Mouse (Mus musculus) heart, embryonic 16.5 days (tissue): ENCODE data around the gene Unc13a. TPM values are rescaled to one million over a fixed set of nuclear protein-coding genes. Genes with fewer than 3 reads are reported as not detected.

Experiments
- ATAC-seq: fragments of 200-750 bp; cut with Nextera tagmentation; replicated peaks from 2 replicates; pipeline ENCODE4 v1.8.0; 2017; ENCODE audit warnings: moderate number of reproducible peaks; ENCODE audit not compliant: insufficient read depth, low FRiP score; ENCODE audit errors: extremely low read depth
- H3K27ac ChIP-seq: fragments of 300-500 bp; sonication (generic); 2 replicates; pipeline ENCODE4 v1.5.1; 2014; ENCODE audit warnings: mild to moderate bottlenecking, low read length, control low read depth, moderate library complexity
- H3K27me3 ChIP-seq: fragments of 300-500 bp; sonication (generic); 2 replicates; pipeline ENCODE4 v1.6.1; 2014; ENCODE audit warnings: low read length, mixed read lengths; ENCODE audit not compliant: control insufficient read depth, insufficient read depth
- H3K36me3 ChIP-seq: fragments of 300-500 bp; sonication (generic); 2 replicates; pipeline ENCODE4 v1.6.1; 2014; ENCODE audit not compliant: control insufficient read depth, insufficient read depth
- H3K4me1 ChIP-seq: fragments of 300-500 bp; sonication (generic); 2 replicates; pipeline ENCODE4 v1.6.1; 2014; ENCODE audit warnings: low read length, mixed read lengths; ENCODE audit not compliant: control insufficient read depth, insufficient read depth
- H3K4me2 ChIP-seq: fragments of 300-500 bp; sonication (generic); 2 replicates; pipeline ENCODE4 v1.6.1; 2014; ENCODE audit warnings: low read depth, mild to moderate bottlenecking, control low read depth, low read length
- H3K4me3 ChIP-seq: fragments of 300-500 bp; sonication (generic); 2 replicates; pipeline ENCODE4 v1.5.1; 2014; ENCODE audit warnings: mild to moderate bottlenecking, control low read depth, low read length
- H3K9ac ChIP-seq: fragments of 300-500 bp; sonication (generic); 2 replicates; pipeline ENCODE4 v1.6.1; 2014; ENCODE audit warnings: low read length, control low read depth
- H3K9me3 ChIP-seq: fragments of 300-500 bp; sonication (generic); replicated peaks from 2 replicates; pipeline ENCODE4 v1.6.1; 2016; ENCODE audit warnings: low read length; ENCODE audit not compliant: control insufficient read depth
- WGBS: fragments of 180-500 bp; shearing (Covaris S2); extraction: QIAGEN DNeasy Blood & Tissue Kit; methylation state at CpG from one replicate; pipeline ENCODE4 v1.1.7; 2014; 5-methylcytosine and 5-hydroxymethylcytosine counted together
- polyA plus RNA-seq: library from polyadenylated mRNA; unstranded; fragments of >200 nt; fragmentation: Nextera tagmentation; extraction: Ambion mirVana; gene quantifications from 2 replicates; pipeline ENCODE4 v1.2.1, GENCODE M21; 2015

The Unc13a gene
- polyA plus RNA-seq, 1 experiment from 2014 or later = 0.47 TPM

DNA sequence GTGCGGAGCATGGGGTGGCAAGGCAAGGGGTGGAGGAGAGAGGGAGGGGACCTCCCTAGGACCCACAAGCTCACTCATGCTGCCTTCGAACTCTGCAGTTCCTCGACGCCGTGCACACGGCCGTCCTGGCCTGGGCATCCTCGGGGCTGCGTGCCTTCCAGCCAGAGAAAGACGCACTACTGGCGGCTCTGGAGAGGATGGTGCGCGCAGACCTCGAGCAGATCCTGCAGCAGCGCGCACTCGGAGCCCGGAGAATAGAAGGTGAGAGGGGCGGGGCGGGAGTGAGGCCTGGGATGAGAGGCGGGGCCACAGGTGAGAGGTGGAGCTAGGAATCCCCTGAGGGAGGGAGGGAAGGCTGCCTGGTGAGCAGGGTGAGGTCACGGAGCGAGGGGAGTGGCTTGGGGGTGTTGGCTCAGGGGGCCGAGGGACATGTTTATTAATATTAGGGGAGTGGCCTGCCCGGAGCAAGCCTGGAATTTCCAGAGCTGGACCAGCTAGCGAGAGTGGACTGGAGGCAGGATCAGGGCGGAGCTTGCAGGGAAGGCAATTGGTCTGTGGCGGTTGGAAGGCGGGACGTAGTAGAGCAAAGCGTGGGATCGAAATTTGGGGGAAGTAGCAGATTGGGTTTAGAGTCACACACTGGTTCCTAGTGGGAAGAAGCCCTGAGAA lies 68.8 kb downstream of the Unc13a start:
- peak overlapping the region; percentile 1; the same call in 1 of the 2 replicates for H3K9ac ChIP-seq
- H3K4me3 ChIP-seq = peak overlapping the region; percentile 46
- H3K27ac ChIP-seq = no peak overlapping the region
- peaks cover 25% of the 10 kb centered on the region for H3K27me3 ChIP-seq
- H3K36me3 ChIP-seq = no peaks in the 10 kb centered on the region
- H3K9me3 ChIP-seq = no peaks in the 10 kb centered on the region
- H3K4me1 ChIP-seq = peaks cover 16% of the 10 kb centered on the region
- H3K4me2 ChIP-seq = peak overlapping the region; percentile 61
- ATAC-seq = peak; percentile 62
- 1% methylated on average over 32 of the region's 32 CpGs for WGBS

DNA sequence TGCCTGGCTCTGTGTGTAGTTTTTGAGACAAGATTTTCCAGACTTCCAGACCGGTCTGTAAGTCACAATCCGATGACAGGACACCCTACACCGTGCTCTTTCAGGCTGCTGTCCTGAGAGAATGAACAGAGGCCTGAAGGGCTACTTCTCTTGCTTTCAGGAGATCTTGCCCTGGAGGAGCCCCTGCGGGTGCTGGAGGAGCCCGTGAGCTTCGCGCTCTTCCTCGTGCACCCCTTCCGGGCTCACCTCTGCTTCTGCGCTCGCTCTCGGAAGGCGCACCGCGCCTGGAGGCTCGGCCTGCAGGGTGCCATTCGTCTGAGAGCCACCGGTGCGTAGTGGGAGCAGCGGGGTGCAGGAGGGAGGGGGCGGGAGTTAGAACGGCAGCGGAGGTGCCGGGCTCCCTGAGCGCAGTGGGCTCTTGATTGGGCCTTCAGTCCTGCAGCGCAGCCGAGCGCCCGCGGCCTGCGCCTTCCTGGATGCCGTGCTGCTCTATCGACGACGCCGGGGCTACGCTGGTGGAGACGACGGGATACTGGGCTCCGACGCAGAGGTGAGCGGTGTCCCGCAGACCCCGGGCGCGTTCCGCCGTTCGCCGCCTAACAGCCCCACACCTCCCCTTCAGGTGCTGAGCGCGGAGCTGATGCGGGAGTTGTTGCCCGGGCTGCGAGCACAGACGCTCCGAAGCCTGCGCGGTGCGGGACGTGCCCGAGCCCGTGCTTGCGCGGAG lies 69.5 kb downstream of the Unc13a start:
- Histone ChIP-seq H3K4me1 (peaks cover 16% of the 10 kb centered on the region), H3K9me3 (no peaks in the 10 kb centered on the region), H3K27ac (no peak overlapping the region), H3K36me3 (no peaks in the 10 kb centered on the region), H3K4me2 (peak overlapping the region; percentile 61), H3K4me3 (peak overlapping the region; percentile 46), H3K27me3 (peaks cover 25% of the 10 kb centered on the region), H3K9ac (peak overlapping the region; percentile 47)
- 4% methylated on average over 65 of the region's 65 CpGs for WGBS
- no peak; the same call in 1 of the 2 replicates for ATAC-seq

DNA sequence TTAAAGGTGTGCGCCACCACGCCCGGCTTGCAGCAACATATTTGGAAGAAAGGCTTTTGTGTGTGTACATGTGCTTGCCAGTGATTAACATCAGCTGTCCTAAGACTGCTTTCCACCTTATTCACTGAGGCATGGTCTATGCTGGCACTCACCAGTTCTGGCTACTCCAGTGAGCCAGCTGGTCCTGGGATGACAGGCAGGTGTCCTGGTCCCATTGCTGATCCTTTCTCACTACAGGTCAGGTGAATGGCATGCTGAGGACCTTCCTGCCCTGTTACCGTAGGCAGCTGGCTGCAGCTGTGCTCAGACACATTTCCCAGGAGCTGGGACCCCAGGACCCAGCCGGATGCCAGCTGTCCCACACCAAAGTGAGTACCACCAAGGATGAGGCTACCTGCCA lies 72.7 kb downstream of the Unc13a start:
- Histone ChIP-seq H3K9me3 (no peaks in the 10 kb centered on the region), H3K9ac (no peak overlapping the region), H3K27ac (no peak overlapping the region), H3K36me3 (no peaks in the 10 kb centered on the region), H3K4me1 (peaks cover 20% of the 10 kb centered on the region), H3K4me3 (no peak overlapping the region), H3K4me2 (no peak overlapping the region), H3K27me3 (peaks cover 23% of the 10 kb centered on the region)
- ATAC-seq = no peak
- WGBS = 89% methylated on average over 5 of the region's 5 CpGs

DNA sequence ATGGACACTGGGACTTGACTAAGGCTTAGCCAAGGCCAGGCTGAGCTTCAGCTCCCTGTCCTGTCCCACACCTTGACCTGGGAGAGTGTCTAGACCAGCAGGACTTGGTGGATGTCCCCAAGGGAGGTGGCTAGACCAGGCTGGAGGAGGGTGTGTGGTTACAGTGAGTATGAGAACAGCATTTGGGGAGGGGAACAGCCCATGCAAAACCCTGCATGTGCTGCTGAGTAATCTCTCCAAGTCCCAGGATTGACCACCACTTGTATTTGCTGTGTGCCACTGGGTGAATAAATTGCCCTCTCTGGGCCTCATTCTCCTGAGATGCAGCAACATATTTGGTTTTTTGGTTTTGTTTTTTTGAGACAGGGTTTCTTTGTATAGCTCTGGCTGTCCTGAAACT lies 73.2 kb downstream of the Unc13a start:
- no peak overlapping the region for H3K27ac ChIP-seq
- H3K36me3 ChIP-seq = no peaks in the 10 kb centered on the region
- H3K9ac ChIP-seq = no peak overlapping the region
- no peaks in the 10 kb centered on the region for H3K9me3 ChIP-seq
- H3K4me2 ChIP-seq = no peak overlapping the region
- peaks cover 23% of the 10 kb centered on the region for H3K27me3 ChIP-seq
- no peak overlapping the region for H3K4me3 ChIP-seq
- H3K4me1 ChIP-seq = peaks cover 22% of the 10 kb centered on the region
- no peak for ATAC-seq

DNA sequence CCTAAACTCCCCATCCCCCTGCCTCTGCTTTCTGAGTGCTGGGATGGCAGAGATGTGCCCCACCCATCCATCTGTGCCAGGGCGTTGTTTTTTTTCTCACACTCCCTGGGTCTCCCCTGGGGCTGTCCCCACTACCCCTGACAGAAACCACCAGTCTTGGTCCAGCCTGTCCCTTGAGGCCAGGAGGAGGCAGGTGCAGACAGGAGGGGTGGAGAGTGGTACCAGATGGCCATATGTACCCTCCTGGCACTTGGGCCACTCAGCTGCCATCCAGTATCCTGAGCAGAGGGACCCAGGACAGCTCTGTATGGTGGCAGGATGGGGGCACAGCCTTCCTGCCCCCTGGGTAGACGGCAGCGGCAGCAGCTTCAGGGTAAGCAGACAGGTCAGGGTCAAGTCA lies 74.1 kb downstream of the Unc13a start, which contains the start of gene Fam129c:
Gene Fam129c, plus strand, starts transcription at position 198 of the 400 bp plus-strand sequence.
- Histone ChIP-seq H3K4me2 (no peak within 1 kb of the TSS), H3K9me3 (no peaks in the 10 kb centered on the region), H3K27me3 (peaks cover 18% of the 10 kb centered on the region), H3K27ac (no peak within 1 kb of the TSS), H3K4me1 (peaks cover 21% of the 10 kb centered on the region), H3K4me3 (no peak within 1 kb of the TSS), H3K36me3 (no peaks in the 10 kb centered on the region), H3K9ac (no peak within 1 kb of the TSS)
- WGBS = 81% methylated on average over 3 of the region's 3 CpGs
- no peak for ATAC-seq

DNA sequence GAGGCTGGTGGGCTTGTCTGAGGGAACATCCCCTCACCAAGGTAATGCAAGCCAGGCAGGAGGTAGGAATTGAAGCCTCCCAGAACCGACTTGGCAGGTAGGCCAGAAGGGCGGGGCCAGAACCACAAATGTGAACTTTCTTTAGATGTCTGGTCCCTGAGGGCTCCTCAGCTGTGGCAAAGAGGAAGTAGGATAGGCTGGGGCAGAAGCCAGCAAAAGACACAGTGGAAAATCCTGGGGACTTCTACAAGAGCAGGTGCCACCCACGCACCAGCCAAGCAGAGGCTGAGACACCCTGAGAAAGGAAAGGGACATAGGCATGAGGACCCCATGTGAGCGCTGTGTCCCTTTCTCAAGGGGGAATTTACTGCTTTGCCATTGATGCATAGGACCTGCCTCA lies 74.8 kb downstream of the Unc13a start:
- 70% methylated on average over 4 of the region's 4 CpGs for WGBS
- Histone ChIP-seq H3K4me3 (no peak overlapping the region), H3K36me3 (no peaks in the 10 kb centered on the region), H3K9me3 (no peaks in the 10 kb centered on the region), H3K4me1 (peaks cover 15% of the 10 kb centered on the region), H3K9ac (no peak overlapping the region), H3K4me2 (no peak overlapping the region), H3K27ac (no peak overlapping the region), H3K27me3 (peaks cover 11% of the 10 kb centered on the region)
- no peak for ATAC-seq

DNA sequence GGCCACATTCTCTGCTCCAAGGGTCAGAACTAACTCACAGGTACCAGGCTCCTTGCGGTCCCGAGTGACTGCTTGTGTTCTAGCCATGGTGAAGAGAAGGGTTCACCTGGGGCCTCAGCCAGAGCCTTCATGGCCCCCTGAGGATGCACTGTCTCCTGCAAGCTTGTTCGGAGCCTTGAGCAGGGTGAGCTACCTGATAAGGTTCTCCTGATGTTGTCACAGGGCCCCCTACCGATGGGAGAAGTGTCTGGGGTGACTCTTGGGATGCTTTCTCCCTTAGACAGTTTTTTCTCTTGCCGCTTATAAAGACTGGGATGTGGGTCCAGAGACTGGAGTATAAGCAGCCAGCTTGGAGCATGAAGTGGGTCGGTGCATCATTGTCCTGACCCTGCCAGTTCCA lies 75.2 kb downstream of the Unc13a start:
- Histone ChIP-seq H3K27ac (no peak overlapping the region), H3K27me3 (peaks cover 7% of the 10 kb centered on the region), H3K4me3 (no peak overlapping the region), H3K4me1 (peaks cover 15% of the 10 kb centered on the region), H3K9ac (no peak overlapping the region), H3K36me3 (no peaks in the 10 kb centered on the region), H3K4me2 (no peak overlapping the region), H3K9me3 (no peaks in the 10 kb centered on the region)
- no peak for ATAC-seq
- 54% methylated on average over 6 of the region's 6 CpGs for WGBS

DNA sequence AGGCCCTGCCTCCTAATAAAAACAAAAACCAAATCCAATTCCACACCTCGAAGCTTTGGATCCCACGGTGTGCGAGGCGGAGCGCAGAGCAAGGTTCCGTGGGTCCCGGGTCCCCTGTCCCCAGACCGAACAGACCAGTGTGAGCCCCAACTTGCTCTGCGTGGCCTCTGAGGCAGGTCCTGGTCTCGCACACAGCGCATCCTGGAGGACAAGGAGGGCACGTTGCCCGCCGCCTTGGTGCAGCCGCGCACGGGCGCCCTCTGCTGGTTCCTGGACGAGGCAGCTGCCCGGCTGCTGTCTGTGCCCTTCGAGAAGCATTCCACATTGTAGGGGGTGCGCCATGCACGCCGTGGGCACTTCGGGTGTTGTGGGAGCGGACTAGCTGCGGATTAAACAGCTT lies 75.7 kb downstream of the Unc13a start:
- 0 out of 2 replicates have a peak, but pooled peaks have one; percentile 5 for ATAC-seq
- WGBS = 8% methylated on average over 27 of the region's 27 CpGs
- Histone ChIP-seq H3K4me3 (no peak overlapping the region), H3K4me1 (peaks cover 18% of the 10 kb centered on the region), H3K36me3 (no peaks in the 10 kb centered on the region), H3K27ac (no peak overlapping the region), H3K27me3 (peaks cover 6% of the 10 kb centered on the region), H3K9ac (no peak overlapping the region), H3K9me3 (no peaks in the 10 kb centered on the region), H3K4me2 (no peak overlapping the region)

DNA sequence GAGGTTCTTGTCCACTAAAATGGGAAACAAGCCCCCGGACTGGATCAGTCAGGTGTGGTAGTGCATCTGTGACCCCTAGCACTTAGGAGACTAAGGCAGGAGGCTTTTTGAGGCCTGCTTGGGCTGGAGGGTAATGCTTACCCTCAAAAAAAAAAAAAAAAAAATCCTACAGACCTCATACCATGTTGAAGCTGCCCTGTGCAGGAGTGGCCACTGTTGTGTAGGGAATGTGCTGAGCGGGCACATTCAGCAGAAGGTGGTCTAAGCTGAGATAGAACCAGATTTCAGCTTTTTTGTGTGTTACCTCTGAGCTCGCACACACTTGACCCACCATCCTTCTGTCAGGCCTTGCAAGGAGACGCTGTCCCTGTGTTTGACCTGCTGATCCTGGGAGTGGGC lies 77.2 kb downstream of the Unc13a start:
- 95% methylated on average over 4 of the region's 4 CpGs for WGBS
- Histone ChIP-seq H3K27me3 (no peaks in the 10 kb centered on the region), H3K4me1 (peaks cover 22% of the 10 kb centered on the region), H3K4me3 (no peak overlapping the region), H3K27ac (no peak overlapping the region), H3K36me3 (no peaks in the 10 kb centered on the region), H3K9ac (no peak overlapping the region), H3K9me3 (no peaks in the 10 kb centered on the region), H3K4me2 (no peak overlapping the region)
- no peak for ATAC-seq
